Mouse (Mus musculus) heart, embryonic 15.5 days (tissue): Measurements from ENCODE around the gene Scarf2. TPM values are rescaled to one million over a fixed set of nuclear protein-coding genes. Genes with fewer than 3 reads are reported as not detected.

Experiments used
- ATAC-seq: fragments of 200-750 bp; cut with Nextera tagmentation; replicated peaks from 2 replicates; pipeline ENCODE4 v1.8.0; 2017; ENCODE audit warnings: low read depth, moderate TSS enrichment; ENCODE audit not compliant: insufficient number of reproducible peaks, insufficient read depth, low FRiP score
- H3K27ac ChIP-seq: fragments of 300-500 bp; sonication (generic); 2 replicates; pipeline ENCODE4 v1.5.1; 2015; ENCODE audit warnings: mild to moderate bottlenecking, inconsistent platforms
- H3K27me3 ChIP-seq: fragments of 300-500 bp; sonication (generic); 2 replicates; pipeline ENCODE4 v1.6.1; 2015; ENCODE audit warnings: inconsistent platforms
- H3K36me3 ChIP-seq: fragments of 300-500 bp; sonication (generic); 2 replicates; pipeline ENCODE4 v1.6.1; 2015; ENCODE audit warnings: mild to moderate bottlenecking, inconsistent platforms
- H3K4me1 ChIP-seq: fragments of 300-500 bp; sonication (generic); replicated peaks from 2 replicates; pipeline ENCODE4 v1.6.1; 2015; ENCODE audit warnings: inconsistent platforms
- H3K4me2 ChIP-seq: fragments of 300-500 bp; sonication (generic); 2 replicates; pipeline ENCODE4 v1.6.1; 2015; ENCODE audit warnings: inconsistent platforms, mild to moderate bottlenecking, moderate library complexity
- H3K4me3 ChIP-seq: fragments of 300-500 bp; sonication (generic); 2 replicates; pipeline ENCODE4 v1.5.1; 2015; ENCODE audit warnings: mild to moderate bottlenecking, inconsistent platforms
- H3K9ac ChIP-seq: fragments of 300-500 bp; sonication (generic); 2 replicates; pipeline ENCODE4 v1.6.1; 2015; ENCODE audit warnings: mild to moderate bottlenecking, inconsistent platforms
- H3K9me3 ChIP-seq: fragments of 300-500 bp; sonication (generic); replicated peaks from 2 replicates; pipeline ENCODE4 v1.6.1; 2016; ENCODE audit warnings: inconsistent platforms
- WGBS: fragments of 180-500 bp; shearing (Covaris S2); methylation state at CpG from one replicate; pipeline ENCODE4 v1.1.7; 2015; ENCODE audit warnings: mixed read lengths; 5-methylcytosine and 5-hydroxymethylcytosine counted together
- polyA plus RNA-seq: library from polyadenylated mRNA; unstranded; fragments of >200 nt; fragmentation: Nextera tagmentation; extraction: Ambion mirVana; gene quantifications from 2 replicates; pipeline ENCODE4 v1.2.1, GENCODE M21; 2015

Gene Scarf2
- polyA plus RNA-seq = 6.6 and 11.3 TPM in 2 replicates

DNA sequence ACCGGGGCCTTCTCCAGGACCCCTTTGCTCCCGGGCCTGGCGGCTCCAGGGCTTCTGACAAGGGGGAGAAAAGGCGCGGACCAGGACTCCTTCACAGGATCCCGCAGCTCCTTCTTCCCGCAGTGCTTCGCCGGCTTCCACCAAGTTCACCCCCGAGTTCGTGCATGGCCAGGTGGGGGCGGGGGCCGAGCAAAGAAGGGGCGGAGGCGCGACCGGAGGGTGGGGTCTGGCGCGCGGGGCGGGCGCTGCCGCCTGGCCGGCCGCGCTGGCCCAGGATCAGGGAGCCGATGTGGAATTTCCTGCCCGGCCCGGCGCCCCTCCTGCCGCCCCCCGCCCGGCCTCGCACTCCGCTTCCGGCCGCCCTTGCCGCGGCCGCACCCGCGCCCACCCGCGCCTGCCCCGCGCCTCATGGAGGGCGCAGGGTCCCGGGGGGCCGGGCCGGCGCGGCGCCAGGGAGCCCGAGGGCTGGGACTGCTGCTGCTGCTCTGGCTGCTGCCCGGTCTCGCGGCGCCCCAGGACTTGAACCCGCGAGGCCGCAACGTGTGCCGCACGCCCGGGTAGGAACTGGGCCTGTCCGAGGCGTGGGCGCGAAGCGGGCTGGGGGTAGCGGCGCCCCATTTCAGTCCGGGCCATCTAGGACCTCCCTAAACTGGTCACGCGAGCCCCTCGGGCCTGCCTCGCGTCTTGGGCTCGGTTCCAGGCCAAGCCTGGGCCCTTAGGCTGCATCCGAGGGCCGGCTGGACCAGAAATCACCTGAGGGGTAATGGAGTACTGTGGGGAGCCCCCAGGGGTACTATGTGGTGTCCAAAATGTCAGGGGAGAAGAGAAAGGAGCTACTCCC, at the start of gene Scarf2:
Scarf2 (plus strand) TSS at position 312 of the 841 bp plus-strand sequence.
- H3K9me3 ChIP-seq = no peaks in the 10 kb centered on the region
- ATAC-seq = peak; percentile 69
- H3K27ac ChIP-seq = peak within 1 kb of the TSS; percentile 82
- WGBS = 2% methylated on average over 75 of the region's 81 CpGs
- H3K9ac ChIP-seq = peak within 1 kb of the TSS; percentile 65
- H3K4me1 ChIP-seq = peaks cover 43% of the 10 kb centered on the region
- peak within 1 kb of the TSS; percentile 88 for H3K4me2 ChIP-seq
- peaks cover 3% of the 10 kb centered on the region; the same call in 1 of the 2 replicates for H3K36me3 ChIP-seq
- peak within 1 kb of the TSS; percentile 62 for H3K4me3 ChIP-seq
- H3K27me3 ChIP-seq = peaks cover 63% of the 10 kb centered on the region

DNA sequence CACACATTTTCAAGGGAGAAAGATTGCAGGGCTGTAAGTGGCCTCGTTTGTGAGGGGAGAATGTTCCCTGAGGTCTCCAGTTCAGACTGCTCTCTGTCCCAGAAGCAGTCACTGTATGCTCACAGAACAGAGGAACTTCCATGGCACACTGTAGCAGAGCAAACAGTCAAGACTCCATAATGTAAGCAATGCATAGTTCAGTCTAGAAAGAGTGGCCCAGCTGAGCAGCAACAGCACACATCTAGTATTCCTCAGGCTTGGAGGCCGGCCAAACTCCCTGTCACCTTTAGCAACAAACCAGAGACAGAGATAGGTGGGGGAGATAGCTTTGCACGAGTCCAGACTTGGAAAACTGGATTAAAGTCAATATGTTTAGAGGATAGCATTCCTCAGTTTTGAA, 44.1 kb upstream of the Scarf2 start:
- ATAC-seq = peak; percentile 74; the same call in 1 of the 2 replicates
- no peak overlapping the region for H3K9ac ChIP-seq
- no peaks in the 10 kb centered on the region for H3K27me3 ChIP-seq
- no peaks in the 10 kb centered on the region for H3K36me3 ChIP-seq
- no peak overlapping the region for H3K4me3 ChIP-seq
- peak overlapping the region; percentile 66 for H3K27ac ChIP-seq
- peaks cover 8% of the 10 kb centered on the region for H3K4me1 ChIP-seq
- 8% methylated on average over 3 of the region's 3 CpGs for WGBS
- H3K9me3 ChIP-seq = no peaks in the 10 kb centered on the region
- no peak overlapping the region for H3K4me2 ChIP-seq

DNA sequence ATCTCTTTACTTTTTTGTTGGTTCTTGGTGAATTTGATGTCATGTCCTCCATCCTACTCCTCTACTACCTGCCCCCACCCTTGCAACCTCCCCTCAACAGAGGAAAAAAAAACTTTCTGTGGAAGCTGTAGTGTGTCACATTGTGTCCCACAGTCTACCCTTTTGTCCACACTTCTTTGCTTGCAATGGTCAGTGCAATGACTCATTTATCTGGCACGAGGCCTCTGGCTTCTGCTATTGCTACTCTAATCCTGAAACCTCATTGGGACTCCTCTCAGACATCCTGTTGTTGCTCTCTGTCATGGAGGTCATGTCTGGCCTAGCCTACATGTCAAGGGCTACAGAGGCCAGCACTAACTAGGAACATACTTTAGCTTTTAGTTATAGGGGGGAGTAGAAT, 43.4 kb upstream of the Scarf2 start:
- WGBS = 29% methylated on average over 1 of the region's 1 CpGs
- Histone ChIP-seq H3K4me3 (no peak overlapping the region), H3K36me3 (no peaks in the 10 kb centered on the region), H3K4me1 (peaks cover 8% of the 10 kb centered on the region), H3K27me3 (no peaks in the 10 kb centered on the region), H3K27ac (peak overlapping the region; percentile 66; the same call in 1 of the 2 replicates), H3K4me2 (no peak overlapping the region), H3K9me3 (no peaks in the 10 kb centered on the region), H3K9ac (no peak overlapping the region)
- no peak for ATAC-seq

DNA sequence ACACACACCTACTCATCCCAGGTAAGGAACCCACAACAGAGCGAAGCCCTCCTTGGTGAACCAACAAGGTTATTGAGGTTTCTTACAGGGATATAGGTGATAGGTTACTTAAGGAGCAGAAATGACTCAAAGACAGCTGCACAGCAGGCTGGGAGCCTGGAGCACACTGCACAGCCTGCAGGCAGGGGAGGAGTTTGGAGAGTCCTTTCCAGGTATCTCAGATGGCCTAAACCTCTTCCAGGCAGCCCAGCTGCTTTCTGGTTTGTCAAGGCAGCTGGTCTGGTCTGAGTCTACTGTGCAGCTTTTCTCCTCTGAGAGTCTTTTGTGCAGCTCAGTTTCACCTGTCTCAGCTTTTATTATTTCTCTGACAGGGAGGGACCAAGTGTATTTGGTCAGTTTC, 39.3 kb upstream of the Scarf2 start:
- no peak overlapping the region for H3K9ac ChIP-seq
- peaks cover 27% of the 10 kb centered on the region for H3K4me1 ChIP-seq
- H3K4me3 ChIP-seq = no peak overlapping the region
- 98% methylated on average over 1 of the region's 1 CpGs for WGBS
- H3K27me3 ChIP-seq = no peaks in the 10 kb centered on the region
- H3K27ac ChIP-seq = no peak overlapping the region
- H3K36me3 ChIP-seq = no peaks in the 10 kb centered on the region
- H3K4me2 ChIP-seq = no peak overlapping the region
- no peak for ATAC-seq
- no peaks in the 10 kb centered on the region for H3K9me3 ChIP-seq

DNA sequence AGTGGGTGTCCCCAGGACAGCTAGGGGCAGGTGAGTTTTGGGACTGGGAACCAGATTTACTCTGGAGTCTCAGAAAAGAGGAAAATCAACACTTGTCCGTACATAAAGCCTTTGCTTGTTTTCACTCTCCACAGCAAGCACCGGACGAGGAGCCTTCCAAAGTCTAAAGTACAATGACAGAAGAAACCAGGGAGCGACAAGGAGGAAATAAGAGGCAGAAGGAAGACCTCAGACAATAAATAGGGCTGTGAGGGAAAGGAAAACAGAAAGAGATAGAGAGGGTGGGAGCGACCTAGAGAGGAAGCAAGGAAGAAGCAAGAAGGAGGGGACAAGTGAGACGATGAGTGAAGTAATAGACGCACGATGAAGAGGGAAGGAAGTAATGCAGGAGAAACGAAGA, 38.2 kb upstream of the Scarf2 start:
- 45% methylated on average over 9 of the region's 9 CpGs for WGBS
- no peaks in the 10 kb centered on the region for H3K9me3 ChIP-seq
- H3K4me2 ChIP-seq = peak overlapping the region; percentile 94
- peaks cover 21% of the 10 kb centered on the region for H3K4me1 ChIP-seq
- peak overlapping the region; percentile 82 for H3K9ac ChIP-seq
- H3K27ac ChIP-seq = peak overlapping the region; percentile 76
- H3K36me3 ChIP-seq = no peaks in the 10 kb centered on the region
- no peaks in the 10 kb centered on the region for H3K27me3 ChIP-seq
- ATAC-seq = no peak
- H3K4me3 ChIP-seq = peak overlapping the region; percentile 65

DNA sequence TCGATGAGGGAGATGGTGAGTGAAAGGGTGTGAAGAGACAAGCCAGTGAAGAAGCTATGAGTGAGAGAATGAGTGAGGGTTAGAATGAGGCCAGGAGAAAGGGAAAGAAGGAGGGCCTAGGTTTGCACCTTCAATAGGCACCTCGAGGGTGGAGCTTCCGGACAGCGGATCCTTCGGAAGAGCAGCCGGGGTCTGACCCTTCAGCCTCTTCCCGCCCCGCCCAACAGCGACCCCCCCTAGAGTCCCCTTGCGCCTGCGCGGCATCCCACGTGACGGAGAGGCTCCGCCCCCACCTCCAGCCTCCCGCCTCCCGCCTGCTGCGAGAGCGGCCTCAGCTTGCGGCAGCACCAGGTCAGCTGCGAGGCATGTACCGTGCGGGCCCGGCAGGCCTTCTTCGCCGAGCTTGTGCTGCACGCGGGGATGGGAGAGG, 37.7 kb upstream of the Scarf2 start, which contains the start of gene Klhl22:
Klhl22 (plus strand) TSS at position 275 of the 430 bp plus-strand sequence.
- Histone ChIP-seq H3K36me3 (no peaks in the 10 kb centered on the region), H3K4me3 (peak within 1 kb of the TSS; percentile 65), H3K4me2 (peak within 1 kb of the TSS; percentile 94), H3K27ac (peak within 1 kb of the TSS; percentile 76), H3K27me3 (no peaks in the 10 kb centered on the region), H3K9me3 (no peaks in the 10 kb centered on the region), H3K9ac (peak within 1 kb of the TSS; percentile 82), H3K4me1 (peaks cover 23% of the 10 kb centered on the region)
- 2% methylated on average over 28 of the region's 28 CpGs for WGBS
- ATAC-seq = peak; percentile 97

DNA sequence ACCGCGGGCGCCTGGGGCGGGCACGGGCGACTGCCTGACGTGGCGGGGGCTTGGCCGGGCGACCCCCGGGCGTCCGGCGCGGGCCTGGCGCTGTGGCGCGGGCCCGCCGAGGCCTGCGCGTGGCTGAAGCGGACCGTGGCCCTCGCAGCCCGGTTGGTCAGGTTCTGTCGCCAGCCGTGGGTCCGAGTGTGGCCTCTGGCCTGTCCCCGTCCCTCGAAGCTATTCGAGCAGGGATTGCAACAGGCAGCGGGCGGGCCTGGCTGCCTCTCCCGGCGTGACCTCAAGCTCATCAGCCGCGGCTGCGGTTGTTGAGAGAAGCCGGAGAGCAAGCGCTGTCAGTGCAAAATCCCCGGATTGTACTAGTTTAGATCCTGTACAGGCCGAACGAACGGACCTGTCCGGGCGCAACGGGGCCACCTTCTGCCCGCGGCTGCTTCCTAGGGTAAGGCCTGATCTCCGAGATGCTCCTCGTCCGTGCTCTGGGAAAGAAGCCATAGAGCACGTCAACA, 37.2 kb upstream of the Scarf2 start:
- Histone ChIP-seq H3K36me3 (no peaks in the 10 kb centered on the region), H3K27ac (peak overlapping the region; percentile 76), H3K4me1 (peaks cover 24% of the 10 kb centered on the region), H3K9ac (peak overlapping the region; percentile 82), H3K4me3 (peak overlapping the region; percentile 65), H3K9me3 (no peaks in the 10 kb centered on the region), H3K4me2 (peak overlapping the region; percentile 94), H3K27me3 (no peaks in the 10 kb centered on the region)
- under 1% methylated on average over 54 of the region's 54 CpGs for WGBS
- peak; percentile 24 for ATAC-seq

DNA sequence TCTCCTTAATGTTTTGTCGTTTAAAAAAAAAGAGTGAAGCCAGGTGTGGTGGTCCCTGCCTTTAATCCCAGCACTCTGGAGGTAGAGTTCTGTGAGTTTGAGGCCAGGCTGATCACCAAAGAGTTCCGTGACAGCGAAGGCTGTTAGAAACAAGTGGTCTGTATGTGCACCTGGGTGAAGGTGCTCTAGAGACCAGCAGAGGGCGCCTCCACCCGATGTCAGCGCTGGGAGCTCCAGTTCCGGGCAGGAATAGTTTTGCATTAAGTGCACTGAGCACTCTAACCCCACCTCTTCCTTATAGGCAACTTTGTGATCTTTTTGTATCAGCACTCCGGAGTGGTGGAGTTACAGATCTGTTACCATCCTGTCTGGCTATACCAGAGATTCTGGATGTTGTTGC, 36.4 kb upstream of the Scarf2 start:
- Histone ChIP-seq H3K4me3 (peak overlapping the region; percentile 65), H3K9ac (no peak overlapping the region; the same call in 1 of the 2 replicates), H3K9me3 (no peaks in the 10 kb centered on the region), H3K4me2 (peak overlapping the region; percentile 94), H3K36me3 (no peaks in the 10 kb centered on the region), H3K27me3 (no peaks in the 10 kb centered on the region), H3K27ac (no peak overlapping the region), H3K4me1 (peaks cover 24% of the 10 kb centered on the region)
- no peak for ATAC-seq
- WGBS = 36% methylated on average over 8 of the region's 8 CpGs

DNA sequence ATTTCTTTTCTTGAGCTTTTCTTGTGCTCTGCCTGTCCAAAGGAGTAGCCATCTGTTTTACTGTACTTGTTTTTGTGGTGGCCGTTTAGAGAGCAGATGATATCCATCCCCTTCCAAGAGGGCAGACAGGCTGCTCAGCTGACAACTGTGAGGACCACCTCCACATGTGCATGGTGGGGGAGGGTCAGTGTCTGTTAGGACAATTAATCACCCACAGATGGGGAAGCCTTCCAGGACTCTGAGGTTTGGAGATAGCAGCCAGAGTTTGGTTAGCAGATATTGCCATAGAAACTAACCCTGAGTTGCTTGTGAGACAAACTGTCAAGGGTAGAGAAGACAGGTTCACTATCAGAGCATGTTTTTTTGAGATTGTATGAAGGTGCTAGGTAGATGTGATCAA, 36.0 kb upstream of the Scarf2 start:
- Histone ChIP-seq H3K4me3 (no peak overlapping the region), H3K9ac (no peak overlapping the region), H3K27me3 (no peaks in the 10 kb centered on the region), H3K9me3 (no peaks in the 10 kb centered on the region), H3K4me1 (peaks cover 24% of the 10 kb centered on the region), H3K36me3 (no peaks in the 10 kb centered on the region), H3K4me2 (peak overlapping the region; percentile 94; the same call in 1 of the 2 replicates), H3K27ac (no peak overlapping the region)
- 27% methylated on average over 1 of the region's 1 CpGs for WGBS
- ATAC-seq = no peak

DNA sequence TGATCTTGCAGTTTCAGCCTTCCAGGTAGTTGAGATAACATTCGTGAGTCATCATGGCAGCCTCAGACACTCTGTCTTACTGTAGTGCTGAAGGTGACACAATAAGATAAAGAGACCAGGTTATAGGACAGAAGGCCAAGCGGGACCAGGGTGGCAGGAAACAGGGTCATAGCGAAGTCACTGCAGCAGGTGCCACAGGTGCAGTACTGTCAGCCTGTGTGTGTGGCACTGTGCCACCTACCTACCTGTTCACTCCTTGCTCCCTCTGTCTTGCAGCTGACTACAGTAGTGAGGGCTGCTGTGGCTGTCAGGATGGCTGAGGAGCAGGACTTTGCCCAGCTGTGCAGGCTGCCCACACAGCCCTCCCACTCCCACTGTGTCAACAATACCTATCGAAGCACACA, 33.0 kb upstream of the Scarf2 start:
- Histone ChIP-seq H3K27me3 (no peaks in the 10 kb centered on the region), H3K4me3 (no peak overlapping the region), H3K4me2 (no peak overlapping the region), H3K27ac (no peak overlapping the region), H3K4me1 (peaks cover 27% of the 10 kb centered on the region), H3K9me3 (no peaks in the 10 kb centered on the region), H3K36me3 (peaks cover 10% of the 10 kb centered on the region; the same call in 1 of the 2 replicates), H3K9ac (no peak overlapping the region)
- ATAC-seq = no peak
- 69% methylated on average over 4 of the region's 4 CpGs for WGBS

DNA sequence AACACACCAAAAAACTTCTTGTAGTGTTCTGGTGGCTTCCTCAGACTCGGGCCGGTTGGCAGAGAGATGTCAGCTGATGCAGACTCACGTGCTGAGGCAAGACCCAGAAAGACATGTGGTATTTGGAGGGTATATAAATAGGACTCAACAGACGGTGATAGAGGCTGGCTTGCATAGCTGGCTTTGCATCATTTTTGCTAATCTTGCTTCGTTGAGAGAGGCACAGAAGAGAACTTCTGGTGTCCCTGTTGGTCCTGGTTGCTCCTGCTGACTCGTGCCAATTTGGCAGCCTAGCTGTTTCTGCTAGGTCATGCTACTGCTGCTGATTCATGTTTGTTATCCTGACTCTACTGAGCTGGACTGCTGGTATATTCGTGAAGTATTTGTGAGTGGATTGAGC, 28.2 kb upstream of the Scarf2 start:
- ATAC-seq = peak; percentile 66; the same call in 1 of the 2 replicates
- peak overlapping the region; percentile 56 for H3K27ac ChIP-seq
- WGBS = 42% methylated on average over 7 of the region's 7 CpGs

More for the DNA sequence above, 28.2 kb upstream of the Scarf2 start:
- H3K36me3 ChIP-seq = peaks cover 30% of the 10 kb centered on the region
- H3K4me3 ChIP-seq = no peak overlapping the region
- peaks cover 18% of the 10 kb centered on the region for H3K4me1 ChIP-seq
- H3K9ac ChIP-seq = no peak overlapping the region
- no peaks in the 10 kb centered on the region for H3K27me3 ChIP-seq
- H3K4me2 ChIP-seq = no peak overlapping the region
- H3K9me3 ChIP-seq = no peaks in the 10 kb centered on the region
